ENCODE assay signal across 29 mouse cellular contexts in genomic region chr9:44528340-44528739, GRCm38 (mm10). TPM values are rescaled to one million over a fixed set of nuclear protein-coding genes. Genes with fewer than 3 reads are reported as not detected.
DNase-seq lines count a peak whose midpoint lies in the region; ATAC-seq and TF ChIP-seq lines count a peak whose summit lies in the region.
"Had no signal": no experiment of that assay in that cellular context is flagged by ENCODE, and none has a peak within 500 bp of the region (broad histone marks: within the 10 kb centered on the region; RNA-seq: fewer than 3 reads in every experiment).

No protein-coding gene starts in this region.

- peaks cover 2% of the 10 kb centered on the region for H3K4me1 ChIP-seq in heart, adult 2 months (ENCODE audit: control insufficient read depth, insufficient read depth, low read length)
- no peaks in the 10 kb centered on the region for H3K4me1 ChIP-seq in midbrain, postnatal 0 days (ENCODE audit: insufficient read depth, low read length)
- H3K4me1 ChIP-seq: embryonic facial prominence, embryonic 12.5 days; hindbrain, embryonic 15.5 days had no signal

- ATAC-seq in common myeloid progenitor, adult 5-6 weeks (replicated peaks; ENCODE audit: low read depth, poor library complexity, severe bottlenecking), result peak; percentile 43
- ATAC-seq in midbrain, postnatal 0 days (ENCODE audit: low FRiP score), result no peak
- ATAC-seq: forebrain, postnatal 0 days; intestine, embryonic 16.5 days; midbrain, embryonic 16.5 days had no signal

- no peak for DNase-seq in heart, adult 2 months
- DNase-seq in heart, postnatal 10 days, result no peak
- DNase-seq in kidney, postnatal 36 days, result peak; percentile 27 to 49
- DNase-seq in kidney, adult 18-20 months, result no peak
- DNase-seq in CD4-positive, CD25-positive, alpha-beta regulatory T cell, adult 2 months (ENCODE audit: low read depth, low spot score), result peak; percentile 55
- DNase-seq in midbrain, postnatal 0 days (ENCODE audit: low spot score), result no peak
- DNase-seq in gastrocnemius, adult 18-20 months (ENCODE audit: low spot score), result no peak
- DNase-seq: cerebellum, adult 11-12 months; cerebellum, postnatal 10 days; forebrain, postnatal 0 days; layer of hippocampus, adult 9-11 months; liver, embryonic 13.5 days; lung, adult 2 months; lung, postnatal 14 days; right cerebral cortex, adult 18-20 months; right cerebral cortex, postnatal 4 days; thymus, adult 18-20 months had no signal

- H3K27me3 ChIP-seq in heart, adult 2 months (ENCODE audit: control insufficient read depth, insufficient read depth, low read length), result no peaks in the 10 kb centered on the region
- H3K27me3 ChIP-seq in midbrain, postnatal 0 days (ENCODE audit: insufficient read depth, low read length), result no peaks in the 10 kb centered on the region
- H3K27me3 ChIP-seq: embryonic facial prominence, embryonic 12.5 days; hindbrain, embryonic 15.5 days; limb, embryonic 13.5 days had no signal

- H3K36me3 ChIP-seq in heart, adult 2 months (ENCODE audit: control insufficient read depth, insufficient read depth, low read length), result no peaks in the 10 kb centered on the region
- no peaks in the 10 kb centered on the region for H3K36me3 ChIP-seq in midbrain, postnatal 0 days (ENCODE audit: insufficient read depth, low read length)
- H3K36me3 ChIP-seq: embryonic facial prominence, embryonic 12.5 days; hindbrain, embryonic 15.5 days; limb, embryonic 13.5 days; liver, embryonic 13.5 days had no signal

- H3K4me2 ChIP-seq in midbrain, postnatal 0 days (ENCODE audit: low read depth, low read length, poor library complexity, severe bottlenecking), result no peak overlapping the region
- H3K4me2 ChIP-seq: embryonic facial prominence, embryonic 12.5 days; heart, embryonic 11.5 days; hindbrain, embryonic 15.5 days; limb, embryonic 13.5 days; liver, embryonic 13.5 days had no signal

- H3K9me3 ChIP-seq in midbrain, postnatal 0 days (ENCODE audit: low read length), result no peaks in the 10 kb centered on the region
- H3K9me3 ChIP-seq: embryonic facial prominence, embryonic 12.5 days; hindbrain, embryonic 15.5 days; liver, embryonic 13.5 days had no signal

- no peak overlapping the region for H3K9ac ChIP-seq in heart, adult 2 months (ENCODE audit: low read depth, low read length)
- H3K9ac ChIP-seq in midbrain, postnatal 0 days (replicated peaks; ENCODE audit: low read length, poor library complexity, severe bottlenecking), result no peak overlapping the region
- H3K9ac ChIP-seq: embryonic facial prominence, embryonic 12.5 days; forebrain, postnatal 0 days; hindbrain, embryonic 15.5 days; limb, embryonic 13.5 days; liver, embryonic 13.5 days had no signal

- peak overlapping the region; percentile 21; the same call in 1 of the 2 replicates for H3K27ac ChIP-seq in heart, adult 2 months
- H3K27ac ChIP-seq in midbrain, postnatal 0 days (ENCODE audit: low read depth, low read length), result no peak overlapping the region
- H3K27ac ChIP-seq: embryonic facial prominence, embryonic 12.5 days; hindbrain, embryonic 15.5 days; limb, embryonic 13.5 days; liver, embryonic 13.5 days had no signal

- no peak for TF ChIP-seq POLR2A in heart, adult 2 months (IDR thresholded peaks at IDR 0.05; ENCODE audit: insufficient read depth, low read depth, low read length)

- H3K79me2 ChIP-seq in heart, adult 2 months (replicated peaks; ENCODE audit: control insufficient read depth, insufficient read depth, low read length), result no peaks in the 10 kb centered on the region

- TF ChIP-seq CTCF in heart, adult 2 months (IDR thresholded peaks at IDR 0.05), result no peak
- no peak for TF ChIP-seq CTCF in midbrain, postnatal 0 days (IDR thresholded peaks at IDR 0.05)

- intact Hi-C loops in heart, adult 2 months (cut with DNase I), result no loop called here
- intact Hi-C loops in heart, postnatal 10 days (cut with DNase I), result no loop called here

- no peak overlapping the region for H3K4me3 ChIP-seq in heart, adult 2 months
- no peak overlapping the region for H3K4me3 ChIP-seq in midbrain, postnatal 0 days (ENCODE audit: low read depth, low read length)
- H3K4me3 ChIP-seq: embryonic facial prominence, embryonic 12.5 days; hindbrain, embryonic 15.5 days; limb, embryonic 13.5 days; liver, embryonic 13.5 days had no signal

- TF ChIP-seq EP300 in heart, adult 2 months (IDR thresholded peaks at IDR 0.05; ENCODE audit: insufficient read depth, low read depth, low read length), result no peak

- 38% methylated on average over 8 of the region's 8 CpGs for WGBS in heart, adult 2 months
- WGBS in midbrain, postnatal 0 days, result 81% methylated on average over 8 of the region's 8 CpGs

RNA-seq across cellular contexts. Expression of gene Cxcr5, which starts 33.3 kb away (rescaled TPM):
- under 1 TPM; 0.41 to 0.42 TPM for total RNA-seq in heart, adult 2 months (2021)
- polyA plus RNA-seq in heart, adult 2 months (2012; rRNA removed), result 0.59 and 1.7 TPM in 2 replicates
- under 1 TPM; 0.24 to 0.27 TPM for total RNA-seq in heart, postnatal 10 days (2021)
- total RNA-seq in common myeloid progenitor, adult 5-6 weeks (2017), result not detected in 2 replicates
- total RNA-seq in midbrain, postnatal 0 days (2014; rRNA removed), result not detected in 2 replicates
- polyA plus RNA-seq in midbrain, postnatal 0 days (2015; fragmentation: Nextera tagmentation; extraction: Ambion mirVana), result not detected in 2 replicates
- not detected for total RNA-seq in gastrocnemius, adult 18-20 months (2021)
- total RNA-seq: forebrain, postnatal 0 days; left cerebral cortex, adult 18-20 months; left cerebral cortex, postnatal 25 days; megakaryocyte progenitor cell, adult 5-6 weeks had no signal
- polyA plus RNA-seq: forebrain, postnatal 0 days; heart, postnatal 0 days; hindbrain, embryonic 15.5 days; midbrain, embryonic 16.5 days; neural tube, embryonic 14.5 days had no signal

RNA-seq across cellular contexts. Expression of gene Bcl9l, which starts 45.7 kb away (rescaled TPM):
- total RNA-seq in heart, adult 2 months (2021), result 10 to 100 TPM; 44.5 to 58.7 TPM
- 15.3 and 21.5 TPM in 2 replicates for polyA plus RNA-seq in heart, adult 2 months (2012; rRNA removed)
- total RNA-seq in heart, postnatal 10 days (2021), result 10 to 100 TPM; 66.8 to 73.0 TPM
- 3.1 and 5.7 TPM in 2 replicates for total RNA-seq in common myeloid progenitor, adult 5-6 weeks (2017)
- total RNA-seq in midbrain, postnatal 0 days (2014; rRNA removed), result 42.1 and 61.1 TPM in 2 replicates
- 10.0 and 10.4 TPM in 2 replicates for polyA plus RNA-seq in midbrain, postnatal 0 days (2015; fragmentation: Nextera tagmentation; extraction: Ambion mirVana)
- 10 to 100 TPM; 36.0 to 36.6 TPM for total RNA-seq in gastrocnemius, adult 18-20 months (2021)

Comparison
In these comparisons a context has a peak if more than half of its experiments do, and no peak if none do; other contexts are left out.
1. DNase-seq: peak in kidney, postnatal 36 days (2 of 2) and CD4-positive, CD25-positive, alpha-beta regulatory T cell, adult 2 months (single experiment); none in heart, adult 2 months (0 of 2), heart, postnatal 10 days (0 of 2), kidney, adult 18-20 months (single experiment), midbrain, postnatal 0 days (single experiment) and gastrocnemius, adult 18-20 months (single experiment).